Comparison of ENCODE assay signal across 39 mouse cellular contexts in genomic region chr7:142396611-142397010, GRCm38 (mm10). TPM values are rescaled to one million over a fixed set of nuclear protein-coding genes. Genes with fewer than 3 reads are reported as not detected.
DNase-seq lines count a peak whose midpoint lies in the region; ATAC-seq lines count a peak whose summit lies in the region.
"Had no signal": no experiment of that assay in that cellular context is flagged by ENCODE, and none has a peak within 500 bp of the region (broad histone marks: within the 10 kb centered on the region; RNA-seq: fewer than 3 reads in every experiment).

No protein-coding gene starts in this region.

- H3K4me1 ChIP-seq in liver, embryonic 13.5 days (replicated peaks) = peaks cover 87% of the 10 kb centered on the region
- peaks cover 43% of the 10 kb centered on the region for H3K4me1 ChIP-seq in liver, embryonic 11.5 days (replicated peaks; ENCODE audit: control insufficient read depth, insufficient read depth, low read length)
- H3K4me1 ChIP-seq in brown adipose tissue, adult 24 weeks (ENCODE audit: control insufficient read depth, insufficient read depth, insufficient read length, low read length) = peaks cover 65% of the 10 kb centered on the region
- H3K4me1 ChIP-seq: hindbrain, embryonic 15.5 days; limb, embryonic 13.5 days; neural tube, embryonic 13.5 days had no signal

- no peaks in the 10 kb centered on the region for H3K27me3 ChIP-seq in liver, embryonic 13.5 days
- no peaks in the 10 kb centered on the region for H3K27me3 ChIP-seq in liver, embryonic 11.5 days (replicated peaks; ENCODE audit: control insufficient read depth, insufficient read depth, low read length)
- H3K27me3 ChIP-seq: CH12.LX; hindbrain, embryonic 15.5 days; limb, embryonic 13.5 days; neural tube, embryonic 13.5 days had no signal

- no peak for ATAC-seq in liver, embryonic 13.5 days (ENCODE audit: low read depth)
- no peak for ATAC-seq in liver, embryonic 11.5 days (replicated peaks; ENCODE audit: low FRiP score)
- ATAC-seq: activated CD4-positive, CD25-positive, alpha-beta regulatory T cell, adult 4 months; forebrain, embryonic 14.5 days; inflammation-experienced regulatory T-cells, adult 6 months; lung, postnatal 0 days; midbrain, embryonic 16.5 days had no signal

- H3K36me3 ChIP-seq in liver, embryonic 13.5 days = no peaks in the 10 kb centered on the region
- H3K36me3 ChIP-seq in liver, embryonic 11.5 days (ENCODE audit: control insufficient read depth, insufficient read depth, low read length) = no peaks in the 10 kb centered on the region
- H3K36me3 ChIP-seq in macrophage (ENCODE audit: inconsistent target) = no peaks in the 10 kb centered on the region
- H3K36me3 ChIP-seq: hindbrain, embryonic 10.5 days; hindbrain, embryonic 15.5 days; limb, embryonic 13.5 days; neural tube, embryonic 13.5 days had no signal

- H3K9me3 ChIP-seq in liver, embryonic 13.5 days (replicated peaks) = no peaks in the 10 kb centered on the region
- no peaks in the 10 kb centered on the region for H3K9me3 ChIP-seq in liver, embryonic 11.5 days (ENCODE audit: control insufficient read depth, low read length)
- H3K9me3 ChIP-seq: hindbrain, embryonic 10.5 days; hindbrain, embryonic 15.5 days; limb, embryonic 13.5 days; neural tube, embryonic 13.5 days had no signal

- H3K9ac ChIP-seq in liver, embryonic 13.5 days = peak overlapping the region; percentile 23; the same call in 1 of the 2 replicates
- no peak overlapping the region; the same call in 1 of the 2 replicates for H3K9ac ChIP-seq in liver, embryonic 11.5 days (ENCODE audit: low read depth, low read length)
- H3K9ac ChIP-seq: hindbrain, embryonic 15.5 days; limb, embryonic 13.5 days; neural tube, embryonic 13.5 days had no signal

- H3K4me2 ChIP-seq in liver, embryonic 13.5 days = no peak overlapping the region
- H3K4me2 ChIP-seq in liver, embryonic 11.5 days = no peak overlapping the region
- H3K4me2 ChIP-seq: hindbrain, embryonic 15.5 days; limb, embryonic 13.5 days; midbrain, embryonic 11.5 days; neural tube, embryonic 13.5 days had no signal

- WGBS in liver, embryonic 13.5 days (ENCODE audit: insufficient replicate concordance) = 79% methylated on average over 1 of the region's 1 CpGs
- WGBS in liver, embryonic 11.5 days = 92% methylated on average over 1 of the region's 1 CpGs
- 100% methylated on average over 1 of the region's 1 CpGs for WGBS in macrophage (ENCODE audit: missing documents)

- H3K4me3 ChIP-seq in liver, embryonic 13.5 days (replicated peaks) = no peak overlapping the region
- no peak overlapping the region for H3K4me3 ChIP-seq in liver, embryonic 11.5 days (ENCODE audit: low read depth, low read length)
- H3K4me3 ChIP-seq in brown adipose tissue, adult 24 weeks (ENCODE audit: insufficient read depth, low read depth, low read length) = no peak overlapping the region
- no peak overlapping the region for H3K4me3 ChIP-seq in macrophage (ENCODE audit: inconsistent target)
- H3K4me3 ChIP-seq: hindbrain, embryonic 10.5 days; hindbrain, embryonic 15.5 days; limb, embryonic 13.5 days; myocyte; neural tube, embryonic 13.5 days had no signal

- peak overlapping the region; percentile 90 for H3K27ac ChIP-seq in liver, embryonic 13.5 days
- H3K27ac ChIP-seq in liver, embryonic 11.5 days (ENCODE audit: low read depth, low read length) = no peak overlapping the region
- H3K27ac ChIP-seq in brown adipose tissue, adult 24 weeks (replicated peaks; ENCODE audit: low read depth, low read length) = 0 out of 2 replicates have a peak overlapping the region, but pooled peaks have one; percentile 11
- H3K27ac ChIP-seq in macrophage = peak overlapping the region; percentile 100
- H3K27ac ChIP-seq: hindbrain, embryonic 10.5 days; hindbrain, embryonic 15.5 days; kidney, postnatal 0 days; limb, embryonic 13.5 days; neural tube, embryonic 13.5 days had no signal

- H3K79me2 ChIP-seq in macrophage (ENCODE audit: inconsistent target) = peaks cover 64% of the 10 kb centered on the region

- no peak for DNase-seq in liver, embryonic 13.5 days
- DNase-seq in liver, embryonic 11.5 days (ENCODE audit: low spot score) = no peak
- DNase-seq in lung, postnatal 4 days = no peak
- no peak for DNase-seq in testis, postnatal 10 days (ENCODE audit: low spot score)
- no peak for DNase-seq in right cerebral cortex, postnatal 36 days (ENCODE audit: low spot score in 2 of 2)
- DNase-seq: adrenal gland, adult 2 months; adrenal gland, postnatal 36 days; cerebellum, adult 11 months; cerebellum, adult 9-10 months; cerebellum, postnatal 36 days; gastrocnemius, postnatal 36 days; heart, postnatal 14 days; kidney, adult 8-10 months; kidney, postnatal 4 days; lung, adult 18-20 months; thymus, postnatal 14 days had no signal

RNA-seq across cellular contexts. Expression of gene Ctsd, which starts 8.8 kb away (rescaled TPM):
- polyA plus RNA-seq in liver, embryonic 13.5 days (2015; fragmentation: Nextera tagmentation; extraction: Ambion mirVana) = 297 and 306 TPM in 2 replicates
- polyA plus RNA-seq in liver, embryonic 11.5 days (2014; fragmentation: Nextera tagmentation; extraction: Ambion mirVana) = 316 and 340 TPM in 2 replicates
- polyA plus RNA-seq in brown adipose tissue, adult 24 weeks (2012; ENCODE audit: insufficient read depth, insufficient read length, missing spikeins) = 1,099 and 1,150 TPM in 2 replicates
- 1,000 to 10,000 TPM in 10 of 26 experiments, 100 to 1,000 TPM in 16; 173 to 1,536 (median 811) TPM for total RNA-seq in macrophage (2018; cell fraction: chromatin; rRNA removed)
- over 10,000 TPM in 18 of 26 experiments, 1,000 to 10,000 TPM in 8; 7,525 to 19,600 (median 11,156) TPM for total RNA-seq in macrophage (2018; cell fraction: cytosol; rRNA removed)
- total RNA-seq in macrophage (2018; cell fraction: nucleus; rRNA removed) = over 10,000 TPM in 1 of 26 experiments, 1,000 to 10,000 TPM in 25; 1,185 to 10,670 (median 7,045) TPM
- polyA plus RNA-seq in macrophage (2018) = 15,815 to 17,787 TPM (median 16,857 TPM) in 3 replicates

RNA-seq across cellular contexts. Expression of gene Gm49369, which starts 14.1 kb away (rescaled TPM):
- polyA plus RNA-seq in liver, embryonic 13.5 days (2015; fragmentation: Nextera tagmentation; extraction: Ambion mirVana) = 0.61 TPM in 1 of 2 replicates, not detected in the other
- polyA plus RNA-seq in liver, embryonic 11.5 days (2014; fragmentation: Nextera tagmentation; extraction: Ambion mirVana) = not detected in 2 replicates
- polyA plus RNA-seq in brown adipose tissue, adult 24 weeks (2012; ENCODE audit: insufficient read depth, insufficient read length, missing spikeins) = 3.0 and 3.8 TPM in 2 replicates
- 100 to 1,000 TPM in 23 of 26 experiments, 10 to 100 TPM in 3; 37.2 to 835 (median 160) TPM for total RNA-seq in macrophage (2018; cell fraction: chromatin; rRNA removed)
- 1,000 to 10,000 TPM in 19 of 26 experiments, 100 to 1,000 TPM in 4, 10 to 100 TPM in 3; 38.7 to 4,200 (median 1,875) TPM for total RNA-seq in macrophage (2018; cell fraction: cytosol; rRNA removed)
- total RNA-seq in macrophage (2018; cell fraction: nucleus; rRNA removed) = 1,000 to 10,000 TPM in 23 of 26 experiments, 100 to 1,000 TPM in 3; 416 to 4,630 (median 2,489) TPM
- polyA plus RNA-seq in macrophage (2018) = 9.6 to 6,145 TPM (median 21.2 TPM) in 3 replicates
- polyA plus RNA-seq: activated CD4-positive, CD25-positive, alpha-beta regulatory T cell, adult 4 months; adrenal gland, adult 2 months; C2C12; embryonic facial prominence, embryonic 11.5 days; forebrain, embryonic 14.5 days; heart, embryonic 14.5 days; kidney, postnatal 0 days; limb, embryonic 13.5 days had no signal

RNA-seq across cellular contexts. Expression of gene Ifitm10, which starts 23.1 kb away (rescaled TPM):
- polyA plus RNA-seq in liver, embryonic 13.5 days (2015; fragmentation: Nextera tagmentation; extraction: Ambion mirVana) = 1.5 and 1.8 TPM in 2 replicates
- 1.8 and 2.4 TPM in 2 replicates for polyA plus RNA-seq in liver, embryonic 11.5 days (2014; fragmentation: Nextera tagmentation; extraction: Ambion mirVana)
- polyA plus RNA-seq in brown adipose tissue, adult 24 weeks (2012; ENCODE audit: insufficient read depth, insufficient read length, missing spikeins) = 1.5 TPM in 1 of 2 replicates, not detected in the other
- total RNA-seq in macrophage (2018; cell fraction: chromatin; rRNA removed) = 10 to 100 TPM in 3 of 26 experiments, 1 to 10 TPM in 19, under 1 TPM in 1, not detected in 3; 0.98 to 27.8 (median 5.1) TPM
- under 1 TPM in 22 of 26 experiments, not detected in 4; 0.15 to 0.51 (median 0.27) TPM for total RNA-seq in macrophage (2018; cell fraction: cytosol; rRNA removed)
- total RNA-seq in macrophage (2018; cell fraction: nucleus; rRNA removed) = 1 to 10 TPM in 13 of 26 experiments, under 1 TPM in 3, not detected in 10; 0.36 to 7.0 (median 1.5) TPM
- not detected in 3 replicates for polyA plus RNA-seq in macrophage (2018)
- total RNA-seq: CH12.LX had no signal

RNA-seq across cellular contexts. Expression of gene Syt8, which starts 38.0 kb away (rescaled TPM):
- polyA plus RNA-seq in liver, embryonic 13.5 days (2015; fragmentation: Nextera tagmentation; extraction: Ambion mirVana) = not detected in 2 replicates
- polyA plus RNA-seq in liver, embryonic 11.5 days (2014; fragmentation: Nextera tagmentation; extraction: Ambion mirVana) = 0.41 and 0.42 TPM in 2 replicates
- polyA plus RNA-seq in brown adipose tissue, adult 24 weeks (2012; ENCODE audit: insufficient read depth, insufficient read length, missing spikeins) = not detected in 2 replicates
- total RNA-seq in macrophage (2018; cell fraction: chromatin; rRNA removed) = 100 to 1,000 TPM in 25 of 26 experiments, 10 to 100 TPM in 1; 60.8 to 211 (median 144) TPM
- total RNA-seq in macrophage (2018; cell fraction: cytosol; rRNA removed) = 1 to 10 TPM in 19 of 26 experiments, under 1 TPM in 7; 0.41 to 8.6 (median 1.5) TPM
- total RNA-seq in macrophage (2018; cell fraction: nucleus; rRNA removed) = 100 to 1,000 TPM in 6 of 26 experiments, 10 to 100 TPM in 20; 48.3 to 120 (median 78.4) TPM
- 3.2 to 10.3 TPM (median 4.8 TPM) in 3 replicates for polyA plus RNA-seq in macrophage (2018)
- total RNA-seq: adrenal gland, adult 2 months; adrenal gland, postnatal 36 days; CH12.LX; gastrocnemius, adult 18-20 months; gastrocnemius, postnatal 36 days; heart, postnatal 14 days; layer of hippocampus, postnatal 10 days; left cerebral cortex, adult 18-20 months; left cerebral cortex, postnatal 25 days had no signal
- polyA plus RNA-seq: activated CD4-positive, CD25-positive, alpha-beta regulatory T cell, adult 4 months; embryonic facial prominence, embryonic 11.5 days; forebrain, embryonic 14.5 days; frontal cortex, adult 2 months; heart, embryonic 14.5 days; hindbrain, embryonic 10.5 days; hindbrain, embryonic 15.5 days; inflammation-experienced regulatory T-cells, adult 6 months; midbrain, embryonic 11.5 days; midbrain, embryonic 16.5 days; neural tube, embryonic 13.5 days had no signal

RNA-seq across cellular contexts. Expression of gene Tnni2, which starts 45.0 kb away (rescaled TPM):
- polyA plus RNA-seq in liver, embryonic 13.5 days (2015; fragmentation: Nextera tagmentation; extraction: Ambion mirVana) = 3.4 and 4.3 TPM in 2 replicates
- polyA plus RNA-seq in liver, embryonic 11.5 days (2014; fragmentation: Nextera tagmentation; extraction: Ambion mirVana) = 1.9 and 3.7 TPM in 2 replicates
- 232 and 484 TPM in 2 replicates for polyA plus RNA-seq in brown adipose tissue, adult 24 weeks (2012; ENCODE audit: insufficient read depth, insufficient read length, missing spikeins)
- 10 to 100 TPM in 24 of 26 experiments, 1 to 10 TPM in 2; 3.2 to 37.4 (median 23.0) TPM for total RNA-seq in macrophage (2018; cell fraction: chromatin; rRNA removed)
- 10 to 100 TPM in 15 of 26 experiments, 1 to 10 TPM in 11; 6.3 to 23.8 (median 11.0) TPM for total RNA-seq in macrophage (2018; cell fraction: cytosol; rRNA removed)
- 10 to 100 TPM in 19 of 26 experiments, 1 to 10 TPM in 7; 5.5 to 26.3 (median 13.7) TPM for total RNA-seq in macrophage (2018; cell fraction: nucleus; rRNA removed)
- polyA plus RNA-seq in macrophage (2018) = 13.4 to 20.6 TPM (median 18.0 TPM) in 3 replicates
- total RNA-seq: layer of hippocampus, postnatal 10 days; left cerebral cortex, postnatal 25 days had no signal
- polyA plus RNA-seq: activated CD4-positive, CD25-positive, alpha-beta regulatory T cell, adult 4 months; adrenal gland, adult 2 months; inflammation-experienced regulatory T-cells, adult 6 months had no signal

Comparison
In these comparisons a context has a peak if more than half of its experiments do, and no peak if none do; other contexts are left out.
1. RNA of gene Ctsd, which starts 8.8 kb away (polyA plus RNA-seq): 15,815 to 17,787 TPM in macrophage; 1,099 to 1,150 TPM in brown adipose tissue, adult 24 weeks, 316 to 340 TPM in liver, embryonic 11.5 days and 297 to 306 TPM in liver, embryonic 13.5 days; every median in the first group is over 10 times any median in the second.